ENCODE assay signal across 12 mouse cellular contexts in genomic region chr9:111204601-111205375, GRCm38 (mm10).
A peak's percentile ranks its signal among the peaks of the same experiment; 100 is the strongest.
DNase-seq lines count a peak whose midpoint lies in the region; ATAC-seq and TF ChIP-seq lines count a peak whose summit lies in the region.
"Had no signal": no experiment of that assay in that cellular context is flagged by ENCODE, and none has a peak within 500 bp of the region (broad histone marks: within the 10 kb centered on the region; RNA-seq: fewer than 3 reads in every experiment).

No protein-coding gene starts in this region.

- no peaks in the 10 kb centered on the region for H3K4me1 ChIP-seq in forebrain, postnatal 0 days (ENCODE audit: insufficient read depth)
- H3K4me1 ChIP-seq in forebrain, embryonic 16.5 days (replicated peaks; ENCODE audit: control insufficient read depth, insufficient read depth, low read length), result no peaks in the 10 kb centered on the region
- no peaks in the 10 kb centered on the region for H3K4me1 ChIP-seq in midbrain, embryonic 16.5 days (ENCODE audit: control insufficient read depth, insufficient read depth, low read length)

- peaks cover 23% of the 10 kb centered on the region for H3K36me3 ChIP-seq in forebrain, postnatal 0 days (ENCODE audit: insufficient read depth)
- H3K36me3 ChIP-seq in forebrain, embryonic 16.5 days (ENCODE audit: control insufficient read depth, insufficient read depth), result no peaks in the 10 kb centered on the region
- H3K36me3 ChIP-seq in midbrain, embryonic 16.5 days (ENCODE audit: control insufficient read depth, insufficient read depth, low read length), result peaks cover 5% of the 10 kb centered on the region

- H3K4me3 ChIP-seq in forebrain, postnatal 0 days (ENCODE audit: low read depth, low read length), result no peak overlapping the region
- H3K4me3 ChIP-seq in forebrain, embryonic 16.5 days (replicated peaks; ENCODE audit: low read length), result no peak overlapping the region
- H3K4me3 ChIP-seq in midbrain, embryonic 16.5 days (ENCODE audit: low read depth, low read length), result no peak overlapping the region
- H3K4me3 ChIP-seq: liver, embryonic 12.5 days; myocyte had no signal

- no peaks in the 10 kb centered on the region for H3K9me3 ChIP-seq in forebrain, postnatal 0 days (ENCODE audit: low read length)
- no peaks in the 10 kb centered on the region for H3K9me3 ChIP-seq in forebrain, embryonic 16.5 days (ENCODE audit: control insufficient read depth, low read length)
- no peaks in the 10 kb centered on the region for H3K9me3 ChIP-seq in midbrain, embryonic 16.5 days (replicated peaks; ENCODE audit: control insufficient read depth, low read length, poor library complexity, severe bottlenecking)
- H3K9me3 ChIP-seq: liver, embryonic 12.5 days had no signal

- H3K9ac ChIP-seq in forebrain, postnatal 0 days, result no peak overlapping the region
- no peak overlapping the region for H3K9ac ChIP-seq in forebrain, embryonic 16.5 days (replicated peaks; ENCODE audit: low read depth, low read length)
- no peak overlapping the region for H3K9ac ChIP-seq in midbrain, embryonic 16.5 days (ENCODE audit: low read depth, low read length)
- H3K9ac ChIP-seq: liver, embryonic 12.5 days had no signal

- intact Hi-C loops in left cerebral cortex, postnatal 4 days (cut with DNase I), result no loop called here
- intact Hi-C loops in heart, postnatal 36 days (cut with DNase I), result loop anchor here (5.0 kb wide), 1 partner anchor 112 kb away; no protein-coding TSS in a partner anchor

- WGBS in forebrain, postnatal 0 days, result 71% methylated on average over 9 of the region's 9 CpGs
- WGBS in forebrain, embryonic 16.5 days, result 80% methylated on average over 9 of the region's 9 CpGs
- WGBS in midbrain, embryonic 16.5 days, result 85% methylated on average over 9 of the region's 9 CpGs

- no peak for TF ChIP-seq CTCF in forebrain, postnatal 0 days (IDR thresholded peaks at IDR 0.05; ENCODE audit: low read depth)

- no peak for ATAC-seq in forebrain, postnatal 0 days
- no peak for ATAC-seq in forebrain, embryonic 16.5 days
- ATAC-seq in midbrain, embryonic 16.5 days, result no peak
- ATAC-seq: hindbrain, embryonic 16.5 days; liver, embryonic 12.5 days; Patski had no signal

- no peak overlapping the region for H3K4me2 ChIP-seq in forebrain, postnatal 0 days (ENCODE audit: low read depth)
- H3K4me2 ChIP-seq in forebrain, embryonic 16.5 days (ENCODE audit: low read length), result no peak overlapping the region
- no peak overlapping the region for H3K4me2 ChIP-seq in midbrain, embryonic 16.5 days (ENCODE audit: low read length)
- H3K4me2 ChIP-seq: liver, embryonic 12.5 days had no signal

- no peaks in the 10 kb centered on the region for H3K27me3 ChIP-seq in forebrain, postnatal 0 days (ENCODE audit: insufficient read depth, low read length)
- no peaks in the 10 kb centered on the region for H3K27me3 ChIP-seq in forebrain, embryonic 16.5 days (replicated peaks; ENCODE audit: control insufficient read depth, insufficient read depth, low read length)
- H3K27me3 ChIP-seq in midbrain, embryonic 16.5 days (ENCODE audit: control insufficient read depth, insufficient read depth, low read depth, low read length), result no peaks in the 10 kb centered on the region
- H3K27me3 ChIP-seq: liver, embryonic 12.5 days; Patski had no signal

- no peak overlapping the region; the same call in 1 of the 2 replicates for H3K27ac ChIP-seq in forebrain, postnatal 0 days (ENCODE audit: low read depth, low read length)
- H3K27ac ChIP-seq in forebrain, embryonic 16.5 days (ENCODE audit: low read length), result no peak overlapping the region
- H3K27ac ChIP-seq in midbrain, embryonic 16.5 days (ENCODE audit: low read length), result no peak overlapping the region
- H3K27ac ChIP-seq: liver, embryonic 12.5 days had no signal

- peak; percentile 5 for DNase-seq in forebrain, postnatal 0 days
- DNase-seq in left cerebral cortex, adult 11 months (ENCODE audit: low spot score), result peak; percentile 24
- no peak for DNase-seq in left cerebral cortex, postnatal 4 days
- peak; percentile 17 to 28 for DNase-seq in heart, postnatal 36 days
- DNase-seq in lung, postnatal 36 days, result peak; percentile 18
- DNase-seq in cerebellum, adult 11-12 months, result no peak

Comparison
In these comparisons a context has a peak if more than half of its experiments do, and no peak if none do; other contexts are left out.
1. DNase-seq: peak in forebrain, postnatal 0 days (single experiment), left cerebral cortex, adult 11 months (single experiment), heart, postnatal 36 days (2 of 2) and lung, postnatal 36 days (single experiment); none in left cerebral cortex, postnatal 4 days (single experiment) and cerebellum, adult 11-12 months (single experiment).